Mouse (Mus musculus): Measurements from ENCODE around the gene Nup43. TPM values are rescaled to one million over a fixed set of nuclear protein-coding genes. Genes with fewer than 3 reads are reported as not detected.
A peak's percentile ranks its signal among the peaks of the same experiment; 100 is the strongest.

Gene Nup43
- polyA plus RNA-seq, 1 experiment from 2014 or later = 10.3 TPM

DNA sequence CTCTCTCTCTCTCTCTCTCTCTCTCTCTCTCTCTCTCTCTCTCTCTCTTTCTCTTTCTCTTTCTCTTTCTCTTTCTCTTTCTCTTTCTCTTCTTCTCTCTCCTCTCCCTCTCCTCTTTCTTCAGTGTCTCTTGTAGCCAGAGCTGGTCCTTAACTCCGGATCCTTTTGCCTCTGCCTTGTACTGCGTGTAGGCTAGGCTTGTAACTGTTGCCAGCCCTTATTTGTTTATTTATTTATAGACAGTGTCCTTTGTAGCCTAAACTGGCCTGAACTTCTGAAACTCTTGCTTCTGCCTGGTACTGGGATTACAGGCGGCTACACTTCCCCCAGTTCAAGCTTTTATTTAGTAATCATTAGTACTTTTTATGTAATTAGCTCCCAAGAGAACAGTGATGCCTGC is 59.7 kb downstream of the Nup43 start:
- no peak overlapping the region for H3K27ac ChIP-seq (ENCODE audit: low read length)
- H3K36me3 ChIP-seq (ENCODE audit: insufficient read depth, low read length) = no peaks in the 10 kb centered on the region
- no peaks in the 10 kb centered on the region for H3K9me3 ChIP-seq (ENCODE audit: low read length)
- H3K4me3 ChIP-seq (ENCODE audit: low read depth, low read length) = 0 out of 2 replicates have a peak overlapping the region, but pooled peaks have one; percentile 6
- H3K4me2 ChIP-seq (replicated peaks; ENCODE audit: low read depth, low read length) = peak overlapping the region; percentile 91
- no peak overlapping the region; the same call in 1 of the 2 replicates for H3K9ac ChIP-seq (replicated peaks; ENCODE audit: low read depth)
- no peak for ATAC-seq
- peaks cover 2% of the 10 kb centered on the region; the same call in 1 of the 2 replicates for H3K4me1 ChIP-seq (ENCODE audit: insufficient read depth, low read depth, low read length)
- 19% methylated on average over 3 of the region's 3 CpGs for WGBS
- no peaks in the 10 kb centered on the region for H3K27me3 ChIP-seq (replicated peaks; ENCODE audit: insufficient read depth, low read length)
- DNase-seq (ENCODE audit: low spot score) = no peak
- no peak for TF ChIP-seq EP300 (IDR thresholded peaks at IDR 0.05)
- TF ChIP-seq CTCF (IDR thresholded peaks at IDR 0.05) = no peak

Other genes starting within 250 kb of the Nup43 start
- gene Ulbp1, start 193.9 kb upstream of the Nup43 start, polyA plus RNA-seq (2015; fragmentation: Nextera tagmentation; extraction: Ambion mirVana) = 2.0 TPM in 2 replicates
- gene Lrp11, start 77.7 kb upstream of the Nup43 start, polyA plus RNA-seq (2015; fragmentation: Nextera tagmentation; extraction: Ambion mirVana) = 1.8 and 2.3 TPM in 2 replicates
- gene Pcmt1, start 13.6 kb downstream of the Nup43 start, polyA plus RNA-seq (2015; fragmentation: Nextera tagmentation; extraction: Ambion mirVana) = 89.6 and 96.9 TPM in 2 replicates
- 4.8 and 5.7 TPM in 2 replicates for gene Lats1, start 13.7 kb downstream of the Nup43 start, polyA plus RNA-seq (2015; fragmentation: Nextera tagmentation; extraction: Ambion mirVana)
- 30.6 and 33.6 TPM in 2 replicates for gene Katna1, start 58.5 kb downstream of the Nup43 start, polyA plus RNA-seq (2015; fragmentation: Nextera tagmentation; extraction: Ambion mirVana)
- gene Ginm1, start 125.3 kb downstream of the Nup43 start, polyA plus RNA-seq (2015; fragmentation: Nextera tagmentation; extraction: Ambion mirVana) = 167 TPM in 2 replicates
- gene Ppil4, start 125.4 kb downstream of the Nup43 start, polyA plus RNA-seq (2015; fragmentation: Nextera tagmentation; extraction: Ambion mirVana) = 30.5 and 30.6 TPM in 2 replicates
- gene Zc3h12d, start 165.0 kb downstream of the Nup43 start, polyA plus RNA-seq (2015; fragmentation: Nextera tagmentation; extraction: Ambion mirVana) = 0.39 and 0.40 TPM in 2 replicates

All from lung, postnatal 0 days (tissue).